Mouse (Mus musculus): Measurements from ENCODE around the gene Mrrf. TPM values are rescaled to one million over a fixed set of nuclear protein-coding genes. Genes with fewer than 3 reads are reported as not detected.

Mrrf gene
- total and polyA plus RNA-seq, 2 experiments from 2014 or later, result 14.0 to 21.9 TPM

DNA sequence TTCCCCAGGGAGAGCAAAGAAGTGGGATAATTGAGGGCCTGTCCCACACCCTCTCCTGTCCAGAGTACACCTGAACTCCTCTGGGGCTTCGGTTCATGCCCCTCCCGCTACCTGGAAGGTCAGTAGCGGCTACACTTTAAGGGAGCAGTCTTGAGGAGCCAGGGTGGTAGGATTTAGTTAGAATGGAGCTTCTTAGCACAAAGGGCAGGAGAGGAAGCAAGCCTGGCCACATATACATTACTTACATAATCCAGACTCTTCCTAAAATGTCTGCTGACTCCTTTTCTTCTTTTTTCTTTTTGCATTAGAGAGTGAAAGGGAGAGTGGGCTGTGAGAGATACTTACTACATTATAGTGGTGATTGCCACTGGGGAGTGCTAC lies 62.7 kb downstream of the Mrrf start:
- Histone ChIP-seq H3K4me3 (ENCODE audit: low read depth, low read length) (no peak overlapping the region), H3K4me2 (ENCODE audit: low read depth) (peak overlapping the region; percentile 32; the same call in 1 of the 2 replicates), H3K9ac (no peak overlapping the region), H3K36me3 (ENCODE audit: insufficient read depth) (no peaks in the 10 kb centered on the region), H3K4me1 (ENCODE audit: insufficient read depth) (peaks cover 16% of the 10 kb centered on the region), H3K9me3 (ENCODE audit: low read length) (no peaks in the 10 kb centered on the region), H3K27ac (ENCODE audit: low read depth, low read length) (peak overlapping the region; percentile 42), H3K27me3 (ENCODE audit: insufficient read depth, low read length) (no peaks in the 10 kb centered on the region)
- DNase-seq, result no peak
- WGBS, result 14% methylated on average over 3 of the region's 3 CpGs
- TF ChIP-seq CTCF (IDR thresholded peaks at IDR 0.05; ENCODE audit: low read depth), result no peak
- no peak for ATAC-seq

GRCm38 (mm10) chr2:36200813-36201212 lies 64.6 kb downstream of the Mrrf start:
- ATAC-seq (no peak), DNase-seq (no peak)
- no peak overlapping the region for H3K27ac ChIP-seq (ENCODE audit: low read depth, low read length)
- no peak overlapping the region for H3K4me3 ChIP-seq (ENCODE audit: low read depth, low read length)
- no peaks in the 10 kb centered on the region for H3K9me3 ChIP-seq (ENCODE audit: low read length)
- H3K4me2 ChIP-seq (ENCODE audit: low read depth), result no peak overlapping the region
- H3K9ac ChIP-seq, result no peak overlapping the region
- H3K4me1 ChIP-seq (ENCODE audit: insufficient read depth), result peaks cover 16% of the 10 kb centered on the region
- H3K36me3 ChIP-seq (ENCODE audit: insufficient read depth), result no peaks in the 10 kb centered on the region
- WGBS, result 90% methylated on average over 2 of the region's 2 CpGs
- H3K27me3 ChIP-seq (ENCODE audit: insufficient read depth, low read length), result no peaks in the 10 kb centered on the region; the same call in 1 of the 2 replicates
- TF ChIP-seq CTCF (IDR thresholded peaks at IDR 0.05; ENCODE audit: low read depth), result no peak

GRCm38 (mm10) chr2:36201756-36202610 lies 65.8 kb downstream of the Mrrf start:
- Histone ChIP-seq H3K36me3 (ENCODE audit: insufficient read depth) (no peaks in the 10 kb centered on the region), H3K27me3 (ENCODE audit: insufficient read depth, low read length) (no peaks in the 10 kb centered on the region; the same call in 1 of the 2 replicates), H3K27ac (ENCODE audit: low read depth, low read length) (peak overlapping the region; percentile 81), H3K4me1 (ENCODE audit: insufficient read depth) (peaks cover 16% of the 10 kb centered on the region), H3K9me3 (ENCODE audit: low read length) (no peaks in the 10 kb centered on the region), H3K4me2 (ENCODE audit: low read depth) (peak overlapping the region; percentile 70), H3K9ac (peak overlapping the region; percentile 54), H3K4me3 (ENCODE audit: low read depth, low read length) (peak overlapping the region; percentile 37)
- no peak for ATAC-seq
- WGBS, result 23% methylated on average over 18 of the region's 18 CpGs
- DNase-seq, result peak; percentile 36
- no peak for TF ChIP-seq CTCF (IDR thresholded peaks at IDR 0.05; ENCODE audit: low read depth)

GRCm38 (mm10) chr2:36202611-36202880 lies 66.4 kb downstream of the Mrrf start:
- H3K27ac ChIP-seq (ENCODE audit: low read depth, low read length), result peak overlapping the region; percentile 81
- no peaks in the 10 kb centered on the region for H3K36me3 ChIP-seq (ENCODE audit: insufficient read depth)
- 12% methylated on average over 5 of the region's 5 CpGs for WGBS
- DNase-seq, result no peak
- no peaks in the 10 kb centered on the region for H3K9me3 ChIP-seq (ENCODE audit: low read length)
- peak overlapping the region; percentile 37 for H3K4me3 ChIP-seq (ENCODE audit: low read depth, low read length)
- peak overlapping the region; percentile 70 for H3K4me2 ChIP-seq (ENCODE audit: low read depth)
- TF ChIP-seq CTCF (IDR thresholded peaks at IDR 0.05; ENCODE audit: low read depth), result no peak
- 0 out of 2 replicates have a peak, but pooled peaks have one; percentile 1 for ATAC-seq
- peak overlapping the region; percentile 54 for H3K9ac ChIP-seq
- H3K27me3 ChIP-seq (ENCODE audit: insufficient read depth, low read length), result no peaks in the 10 kb centered on the region; the same call in 1 of the 2 replicates
- peaks cover 16% of the 10 kb centered on the region for H3K4me1 ChIP-seq (ENCODE audit: insufficient read depth)

DNA sequence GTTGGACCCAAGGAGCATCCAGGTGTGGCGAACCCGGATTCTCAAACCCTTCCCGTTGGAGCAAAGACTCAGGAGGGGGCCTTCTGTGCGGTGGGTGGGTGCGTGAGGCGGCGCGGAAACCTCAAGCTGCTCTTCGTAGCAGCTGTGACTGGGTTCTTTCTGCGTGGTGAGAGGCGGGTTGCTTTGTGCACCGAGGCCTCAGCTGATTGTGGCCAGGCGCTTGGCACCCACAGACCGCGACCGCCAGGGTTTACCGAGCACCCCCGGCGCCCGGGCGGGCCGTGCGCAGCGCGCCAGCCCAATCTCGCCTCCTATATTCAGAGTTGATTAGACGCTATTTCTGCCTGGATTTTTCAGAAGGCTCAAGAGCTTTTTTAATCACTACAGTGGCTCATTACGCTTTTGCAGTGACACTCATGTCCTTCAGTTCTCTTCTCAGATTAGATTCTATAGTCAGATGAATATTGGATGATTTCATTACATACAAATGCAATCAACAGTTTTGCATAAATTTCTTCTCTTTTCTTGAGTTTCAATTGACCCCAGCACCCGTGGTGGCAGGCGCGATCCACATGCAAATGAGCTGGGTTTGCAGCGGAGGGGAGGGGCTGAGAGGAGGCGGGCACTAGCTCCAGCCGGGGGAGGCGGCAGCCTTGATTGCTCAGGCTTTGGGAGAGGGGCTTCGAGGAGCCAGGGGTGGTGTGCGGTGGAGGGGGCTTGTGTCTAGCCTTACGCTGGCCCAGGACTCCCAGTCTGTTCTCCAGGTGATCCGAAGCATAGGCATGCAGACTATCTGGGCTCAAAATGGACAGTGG lies 67.0 kb downstream of the Mrrf start:
- Histone ChIP-seq H3K4me1 (ENCODE audit: insufficient read depth) (peaks cover 12% of the 10 kb centered on the region), H3K27me3 (ENCODE audit: insufficient read depth, low read length) (no peaks in the 10 kb centered on the region; the same call in 1 of the 2 replicates), H3K36me3 (ENCODE audit: insufficient read depth) (no peaks in the 10 kb centered on the region), H3K4me2 (ENCODE audit: low read depth) (peak overlapping the region; percentile 70), H3K9ac (peak overlapping the region; percentile 54), H3K27ac (ENCODE audit: low read depth, low read length) (peak overlapping the region; percentile 81), H3K4me3 (ENCODE audit: low read depth, low read length) (peak overlapping the region; percentile 37), H3K9me3 (ENCODE audit: low read length) (no peaks in the 10 kb centered on the region)
- ATAC-seq, result peak; percentile 78
- peak; percentile 31 for TF ChIP-seq CTCF (IDR thresholded peaks at IDR 0.05; ENCODE audit: low read depth)
- peak; percentile 77 for DNase-seq
- 1% methylated on average over 39 of the region's 39 CpGs for WGBS

DNA sequence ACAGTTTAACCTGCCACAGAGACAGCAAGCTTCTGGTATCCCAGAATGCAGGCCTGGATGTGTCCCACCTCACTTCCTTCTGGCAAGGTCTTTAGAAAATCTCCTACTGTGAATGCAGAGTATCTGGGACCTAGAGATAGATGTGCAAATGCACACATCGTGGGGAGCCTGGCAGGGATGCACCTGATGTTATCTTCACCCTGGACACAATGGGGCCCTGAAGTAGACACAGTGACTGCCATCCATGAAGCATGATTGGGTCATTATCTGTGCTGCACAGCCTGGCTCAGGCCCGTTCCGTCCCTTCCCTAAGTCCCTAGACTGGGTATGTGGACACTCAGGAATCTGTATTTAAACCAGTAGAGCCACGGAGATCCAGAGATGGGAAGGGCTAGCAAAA lies 68.4 kb downstream of the Mrrf start:
- no peak for TF ChIP-seq CTCF (IDR thresholded peaks at IDR 0.05; ENCODE audit: low read depth)
- Histone ChIP-seq H3K27ac (ENCODE audit: low read depth, low read length) (no peak overlapping the region), H3K27me3 (ENCODE audit: insufficient read depth, low read length) (no peaks in the 10 kb centered on the region; the same call in none of the 2 replicates), H3K36me3 (ENCODE audit: insufficient read depth) (no peaks in the 10 kb centered on the region), H3K9ac (no peak overlapping the region), H3K4me1 (ENCODE audit: insufficient read depth) (0 out of 2 replicates have a peak, but pooled peaks cover 5% of the 10 kb centered on the region), H3K9me3 (ENCODE audit: low read length) (no peaks in the 10 kb centered on the region), H3K4me2 (ENCODE audit: low read depth) (no peak overlapping the region), H3K4me3 (ENCODE audit: low read depth, low read length) (no peak overlapping the region)
- no peak for DNase-seq
- no peak for ATAC-seq
- 59% methylated on average over 4 of the region's 4 CpGs for WGBS

DNA sequence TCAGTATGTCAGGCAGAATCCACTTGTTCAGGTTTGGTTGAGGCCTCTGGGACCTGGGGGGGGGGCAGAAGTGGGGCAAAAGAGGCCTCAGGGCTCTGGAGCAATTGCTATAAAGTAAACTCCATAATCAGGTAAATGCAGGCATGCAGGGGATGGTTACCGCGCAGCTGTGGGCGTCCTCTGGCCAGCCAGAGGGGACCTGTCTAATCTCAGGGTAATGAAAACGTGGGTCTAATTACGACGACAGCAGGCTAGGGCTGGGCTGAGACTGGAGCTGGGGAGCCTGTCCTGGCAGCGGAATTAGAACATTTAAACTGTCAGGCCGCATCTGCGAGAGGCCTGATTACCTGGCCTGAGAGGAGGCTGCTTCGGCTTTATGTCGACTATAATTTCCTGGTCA lies 70.9 kb downstream of the Mrrf start:
- no peak overlapping the region for H3K27ac ChIP-seq (ENCODE audit: low read depth, low read length)
- ATAC-seq, result no peak
- 63% methylated on average over 11 of the region's 11 CpGs for WGBS
- no peak for TF ChIP-seq CTCF (IDR thresholded peaks at IDR 0.05; ENCODE audit: low read depth)
- no peak overlapping the region for H3K4me2 ChIP-seq (ENCODE audit: low read depth)
- H3K9ac ChIP-seq, result no peak overlapping the region
- no peak overlapping the region for H3K4me3 ChIP-seq (ENCODE audit: low read depth, low read length)
- H3K27me3 ChIP-seq (ENCODE audit: insufficient read depth, low read length), result peaks cover 18% of the 10 kb centered on the region
- H3K36me3 ChIP-seq (ENCODE audit: insufficient read depth), result no peaks in the 10 kb centered on the region
- no peaks in the 10 kb centered on the region for H3K9me3 ChIP-seq (ENCODE audit: low read length)
- 0 out of 2 replicates have a peak, but pooled peaks cover 5% of the 10 kb centered on the region for H3K4me1 ChIP-seq (ENCODE audit: insufficient read depth)
- no peak for DNase-seq

Measured in forebrain, postnatal 0 days (tissue).